Mouse (Mus musculus) ES-E14 (cell line): Measurements from ENCODE around the gene Ppp1r9b.

Source experiments
- HCFC1 ChIP-seq: IDR thresholded peaks from 2 replicates; pipeline ENCODE4 v1.6.1; 2012; ENCODE audit warnings: low read length, inconsistent platforms, borderline replicate concordance; ENCODE audit not compliant: insufficient read depth
- ZC3H11A ChIP-seq: IDR thresholded peaks from 2 replicates; pipeline ENCODE4 v1.6.1; 2012; ENCODE audit warnings: low read depth, mild to moderate bottlenecking, inconsistent platforms, low read length, borderline replicate concordance

- TF ChIP-seq ZC3H11A, result no peak
- TF ChIP-seq HCFC1, result no peak
Measured at GRCm38 (mm10) chr11:95036521-95036920, 45.7 kb downstream of the Ppp1r9b start.
